Mouse (Mus musculus) heart, postnatal 25 days (tissue): ENCODE measurements around the gene Bud31. TPM values are rescaled to one million over a fixed set of nuclear protein-coding genes. Genes with fewer than 3 reads are reported as not detected.
A peak's percentile ranks its signal among the peaks of the same experiment; 100 is the strongest.
"Not testable (repeated sequence)": the region's sequence is repeated elsewhere in the genome, so short reads cannot be mapped to it uniquely, and the experiment has no call there.

ENCODE experiments used
- DNase-seq: peaks from one replicate; pipeline ENCODE4 v3.0.0; 2022; ENCODE audit warnings: low spot score
- intact Hi-C: fragments of 180-260 bp; cut with DNase I; formaldehyde crosslinking; loops from one replicate; pipeline ENCODE4 v1.15.1; 2025
- total RNA-seq, 2 experiments: library from RNA; stranded (reverse); gene quantifications; 2 replicates each; pipeline ENCODE4 v1.2.3; 2021

The Bud31 gene
- total RNA-seq, 2 experiments from 2014 or later = 53.5 to 62.6 TPM

GRCm38 (mm10) chr5:145120921-145121320, 19.2 kb upstream of the Bud31 start:
- intact Hi-C loops = no loop called here
- DNase-seq = no peak

- no peak for DNase-seq
- intact Hi-C loops = no loop called here
These were observed 16.8 kb upstream of the Bud31 start for GRCm38 (mm10) chr5:145123396-145123795.

DNA sequence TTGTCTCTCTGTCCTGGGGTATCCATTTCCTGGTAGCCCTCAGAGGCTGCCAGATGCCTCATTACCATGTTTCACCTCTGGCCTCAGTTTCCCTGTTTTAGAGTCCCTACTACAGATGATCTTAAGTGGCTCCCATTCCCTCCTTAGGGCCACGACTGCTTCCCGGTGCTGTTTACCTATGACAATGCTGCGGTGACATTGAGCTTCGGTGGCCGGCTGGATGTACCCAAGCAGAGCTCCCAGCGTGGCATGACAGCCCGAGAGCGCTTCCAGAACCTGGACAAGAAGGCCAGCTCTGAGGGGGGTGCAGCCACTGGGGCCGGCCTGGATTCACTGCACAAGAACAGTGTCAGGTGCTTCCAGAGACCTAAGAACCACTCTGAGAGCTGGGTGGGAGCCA, 13.6 kb upstream of the Bud31 start:
- DNase-seq = no peak

DNA sequence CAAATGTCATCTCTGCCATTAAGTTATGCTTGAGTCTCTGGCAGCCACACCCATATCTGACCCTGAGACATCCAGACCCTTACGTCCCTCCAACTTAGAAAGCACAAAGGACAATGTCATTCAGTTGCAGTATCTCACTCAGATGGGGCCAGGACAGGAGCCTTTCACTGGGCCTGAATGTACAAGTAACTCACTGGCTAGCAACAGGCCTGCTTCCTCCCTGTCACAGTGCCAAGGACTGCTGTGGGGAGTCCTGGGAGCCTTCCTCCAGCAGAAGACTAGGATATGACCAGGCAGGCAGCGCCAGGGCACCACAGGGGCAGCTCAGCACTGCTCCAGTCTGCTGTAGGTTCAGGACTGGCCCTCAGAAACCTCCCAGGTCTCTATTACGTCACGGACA, 11.0 kb upstream of the Bud31 start:
- no peak for DNase-seq
- intact Hi-C loops = no loop called here

More for the DNA sequence above, 13.6 kb upstream of the Bud31 start:
- intact Hi-C loops = no loop called here

- intact Hi-C loops, DNase-seq: not testable (repeated sequence)
These were observed 10.4 kb upstream of the Bud31 start for GRCm38 (mm10) chr5:145129773-145130172.

GRCm38 (mm10) chr5:145130191-145130590, 10.0 kb upstream of the Bud31 start:
- DNase-seq = no peak

GRCm38 (mm10) chr5:145130995-145131394, 9.2 kb upstream of the Bud31 start:
- DNase-seq = no peak
- intact Hi-C loops = no loop called here

More at GRCm38 (mm10) chr5:145130191-145130590, 10.0 kb upstream of the Bud31 start:
- intact Hi-C loops = no loop called here

DNA sequence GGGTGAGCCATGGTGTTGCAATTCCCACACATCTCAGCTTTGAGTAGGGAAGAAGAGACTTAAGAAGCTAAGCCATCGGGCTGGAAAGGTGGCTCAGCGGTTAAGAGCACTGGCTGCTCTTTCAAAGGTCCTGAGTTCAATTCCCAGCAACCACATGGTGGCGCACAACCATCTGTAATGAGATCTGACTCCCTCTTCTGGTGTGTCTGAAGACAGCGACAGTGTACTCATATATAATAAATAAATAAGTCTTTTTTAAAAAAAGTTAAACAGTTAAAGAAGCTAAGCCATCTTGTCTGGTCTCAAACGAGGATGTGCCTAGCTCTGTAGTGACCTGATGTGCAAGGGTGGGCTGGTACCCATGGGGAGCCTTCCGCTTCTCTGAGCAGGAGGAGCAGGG, 6.9 kb upstream of the Bud31 start:
- DNase-seq, intact Hi-C loops: not testable (repeated sequence)

- intact Hi-C loops = loop anchor here (1.0 to 2.0 kb wide), 2 partner anchors 20 to 55 kb away; partner anchors contain the start of gene Kpna7
- no peak for DNase-seq
These were observed 1.3 kb upstream of the Bud31 start for GRCm38 (mm10) chr5:145138836-145139235.

DNA sequence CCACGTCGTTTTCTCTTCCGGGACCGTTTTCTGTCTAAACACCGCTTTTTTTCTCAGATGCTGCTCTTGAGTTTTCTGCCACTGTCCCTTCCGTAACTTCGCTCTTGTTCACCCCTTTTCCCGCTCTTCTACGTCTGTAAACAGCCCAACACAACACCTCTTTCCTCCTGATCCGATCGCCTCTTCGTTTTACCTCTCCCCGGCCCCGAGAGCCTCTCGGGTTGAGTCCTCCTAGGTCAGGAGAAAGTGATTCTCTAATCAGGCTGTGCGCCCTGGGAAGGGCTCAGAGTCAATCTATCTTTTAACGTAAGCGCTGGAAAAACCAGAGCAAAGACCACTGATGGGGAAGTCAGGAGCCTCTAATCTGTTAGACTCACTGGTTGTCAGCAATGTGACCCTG, 449 bp downstream of the Bud31 start:
- intact Hi-C loops = loop anchor here (2.0 kb wide), 1 partner anchor 26 kb away; the partner anchor contains the start of genes Cpsf4 and Ptcd1
- no peak for DNase-seq

GRCm38 (mm10) chr5:145147748-145148147, 7.6 kb downstream of the Bud31 start:
- intact Hi-C loops = no loop called here
- DNase-seq = no peak

GRCm38 (mm10) chr5:145149294-145149693, 9.1 kb downstream of the Bud31 start:
- no peak for DNase-seq
- intact Hi-C loops = no loop called here

GRCm38 (mm10) chr5:145152690-145153089, 12.5 kb downstream of the Bud31 start:
- no peak for DNase-seq
- intact Hi-C loops = no loop called here

DNA sequence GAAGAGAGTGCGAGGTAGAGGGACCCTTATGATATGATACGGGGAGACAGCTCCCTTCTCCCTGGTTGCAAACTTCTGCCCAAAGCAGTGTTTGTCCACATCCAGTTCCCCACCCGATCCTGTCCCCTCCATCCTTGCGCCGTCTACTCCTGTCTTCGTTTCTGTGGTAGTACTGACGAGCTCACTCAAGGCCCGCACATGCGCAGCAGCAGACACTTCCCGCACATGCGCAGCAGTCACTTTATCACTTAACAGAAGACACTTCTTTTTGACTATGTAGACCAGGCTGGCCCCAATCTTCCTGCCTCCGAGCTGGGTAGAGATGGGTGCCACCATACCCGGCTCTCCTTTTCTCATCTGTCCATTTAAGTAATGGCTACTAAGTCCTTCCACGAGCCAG, 21.2 kb downstream of the Bud31 start:
- intact Hi-C loops = no loop called here
- DNase-seq = no peak

DNA sequence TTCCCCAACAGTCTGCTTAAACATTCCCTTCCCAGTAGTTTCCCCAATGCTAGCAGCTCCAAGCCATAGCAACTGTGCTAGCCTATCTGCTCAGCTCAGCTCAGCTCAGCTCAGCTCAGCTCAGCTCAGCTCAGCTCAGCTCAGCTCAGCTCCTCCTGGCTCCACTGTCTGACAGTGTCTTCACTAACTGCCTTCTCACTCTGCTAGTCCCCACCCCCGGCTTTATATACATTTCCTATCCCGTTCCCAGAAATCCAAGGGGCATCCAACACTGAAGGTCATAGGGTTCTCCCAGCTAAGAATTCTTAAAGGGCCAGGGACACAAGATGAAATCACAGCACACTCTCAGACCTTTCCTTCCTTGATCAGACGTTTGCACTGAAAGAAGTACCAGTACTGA, 24.5 kb downstream of the Bud31 start:
- no peak for DNase-seq
- intact Hi-C loops = no loop called here

DNA sequence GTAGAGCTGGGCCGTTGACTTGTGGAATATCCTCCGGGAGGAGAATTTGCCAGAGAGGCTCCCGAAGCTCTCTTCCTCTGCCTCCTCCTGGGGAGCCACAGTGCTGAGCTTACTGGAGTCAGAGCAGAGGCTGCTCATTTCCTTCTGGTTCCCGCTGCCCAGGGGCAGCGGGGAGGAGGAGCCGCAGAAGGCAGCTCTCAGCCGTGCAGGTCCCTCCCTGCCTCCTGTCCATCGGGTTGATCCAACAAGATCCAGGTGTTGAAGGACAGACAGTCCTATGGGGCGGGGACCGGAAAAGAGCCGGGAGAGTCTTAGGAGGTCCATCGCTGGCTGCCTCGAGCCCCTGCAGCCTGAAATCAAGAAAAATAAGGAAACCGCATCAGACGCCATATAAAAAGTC, 25.0 kb downstream of the Bud31 start:
- intact Hi-C loops = no loop called here
- DNase-seq = no peak

DNA sequence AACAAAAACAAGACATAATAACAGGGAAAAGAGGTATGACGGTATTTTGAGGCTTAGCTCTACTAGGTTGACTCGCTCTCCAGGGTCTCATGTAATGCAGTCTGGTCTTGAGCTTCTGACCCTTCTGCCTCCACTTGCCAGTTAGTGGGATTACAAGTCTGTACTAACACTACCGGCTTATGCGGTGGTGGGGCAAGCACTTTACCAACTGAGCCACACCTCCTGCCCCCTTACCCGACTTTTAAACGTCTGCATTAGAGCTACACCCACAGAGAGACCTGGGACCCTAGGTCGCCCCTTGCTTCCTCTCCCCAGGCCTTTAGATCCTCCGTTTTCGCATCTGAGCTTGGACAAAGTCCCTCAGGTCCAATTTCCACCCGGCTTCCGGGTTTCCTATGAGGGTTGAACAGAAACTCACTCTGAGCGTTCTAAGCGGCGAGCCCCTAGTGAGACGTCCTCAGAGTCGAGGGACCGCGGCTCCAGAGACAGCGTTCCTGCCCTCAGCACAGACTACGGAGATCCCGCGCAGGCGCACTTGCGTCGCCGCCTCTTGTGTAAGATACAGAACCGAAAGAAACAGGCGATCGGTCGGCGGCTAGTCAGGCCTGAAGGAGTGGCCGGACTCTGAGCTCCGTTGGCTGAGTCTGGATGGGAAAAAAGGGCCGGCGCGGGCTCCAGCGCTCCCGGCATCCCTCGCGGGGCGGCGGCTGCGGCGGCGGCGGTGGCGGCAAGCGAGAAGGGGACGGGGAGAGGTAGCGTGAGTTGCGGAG, 26.6 kb downstream of the Bud31 start, which contains the start of the genes Ptcd1 and Cpsf4:
Ptcd1 (minus strand) TSS at position 573 of the 770 bp plus-strand sequence.
Cpsf4 (plus strand) TSS at position 678 of the 770 bp plus-strand sequence.
- peak; percentile 97 for DNase-seq
- intact Hi-C loops = loop anchor here (2.0 kb wide), 2 partner anchors 24 to 26 kb away; partner anchors contain the start of genes Bud31 and Pdap1

- intact Hi-C loops = loop anchor here (2.0 kb wide), 2 partner anchors 24 to 26 kb away; partner anchors contain the start of genes Bud31 and Pdap1
- no peak for DNase-seq
These were observed 27.1 kb downstream of the Bud31 start for GRCm38 (mm10) chr5:145167306-145167661.

DNA sequence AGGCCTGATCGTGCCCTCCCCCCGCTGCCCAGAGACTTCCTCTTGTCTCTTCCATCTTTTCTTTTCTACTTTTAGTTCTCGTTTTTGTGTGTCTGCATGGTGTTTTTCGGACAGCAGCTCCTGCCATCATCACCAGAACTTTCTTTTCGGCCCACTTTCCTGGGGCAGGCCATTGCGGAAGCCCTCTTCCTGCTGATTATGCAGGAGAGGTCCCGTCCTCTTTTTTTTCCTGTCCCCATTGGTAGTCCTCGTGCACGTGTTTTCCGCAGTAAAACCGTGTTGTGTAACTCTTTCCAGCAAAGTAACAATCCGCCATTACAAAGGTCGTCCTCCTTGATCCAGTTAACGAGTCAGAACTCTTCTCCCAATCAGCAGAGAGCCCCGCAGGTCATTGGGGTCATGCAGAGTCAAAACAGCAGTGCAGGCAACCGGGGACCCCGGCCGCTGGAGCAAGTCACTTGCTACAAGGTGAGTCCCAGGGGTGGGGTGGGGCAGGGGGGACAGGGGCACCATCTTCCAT, 38.4 kb downstream of the Bud31 start:
- no peak for DNase-seq

DNA sequence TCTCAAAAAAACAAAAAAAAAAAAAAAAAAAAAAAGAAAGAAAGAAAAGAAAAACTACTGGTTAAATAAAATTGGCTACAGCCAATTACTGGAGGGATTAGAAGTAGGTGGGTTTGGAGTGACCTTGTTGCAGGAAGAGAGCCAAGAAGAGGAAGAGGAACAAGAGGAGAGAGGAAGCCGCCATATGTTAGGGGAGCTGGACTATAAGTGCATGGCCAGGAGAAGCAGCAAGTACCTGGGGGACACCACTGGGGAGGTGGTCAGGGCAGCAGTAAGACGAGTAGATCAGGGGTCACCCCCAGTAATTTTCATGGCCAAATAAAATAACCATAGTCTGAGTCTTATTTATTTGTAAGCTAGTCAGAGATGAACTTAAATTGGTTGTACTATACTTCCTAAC, 45.1 kb downstream of the Bud31 start:
- DNase-seq = no peak
- intact Hi-C loops = no loop called here

More for the DNA sequence above, 38.4 kb downstream of the Bud31 start:
- intact Hi-C loops = no loop called here

DNA sequence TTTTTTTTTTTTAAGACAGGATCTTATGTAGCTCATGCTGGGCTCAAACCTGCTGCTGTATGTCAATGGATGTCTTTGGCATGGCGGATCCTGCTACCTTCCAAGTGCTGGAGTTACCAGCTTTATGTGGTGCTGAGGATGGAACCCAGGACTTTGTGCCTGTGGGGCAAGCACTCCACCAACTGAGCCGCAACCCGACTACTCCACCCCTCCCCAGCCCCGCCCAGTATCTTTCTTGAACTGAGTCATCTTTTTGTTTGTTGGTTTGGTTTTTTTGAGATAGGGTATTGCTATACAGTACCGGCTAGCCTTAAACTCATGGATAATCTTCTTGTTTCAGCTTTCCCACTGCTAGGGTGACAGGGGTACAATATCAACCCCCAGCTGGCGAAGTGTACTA, 49.3 kb downstream of the Bud31 start:
- intact Hi-C loops = no loop called here
- DNase-seq = no peak
